Mouse (Mus musculus): Measurements from ENCODE around the gene Pdcd6. TPM values are rescaled to one million over a fixed set of nuclear protein-coding genes. Genes with fewer than 3 reads are reported as not detected.
A peak's percentile ranks its signal among the peaks of the same experiment; 100 is the strongest.

The Pdcd6 gene
- polyA plus RNA-seq (2015; fragmentation: Nextera tagmentation; extraction: Ambion mirVana) = 153 and 164 TPM in 2 replicates

DNA sequence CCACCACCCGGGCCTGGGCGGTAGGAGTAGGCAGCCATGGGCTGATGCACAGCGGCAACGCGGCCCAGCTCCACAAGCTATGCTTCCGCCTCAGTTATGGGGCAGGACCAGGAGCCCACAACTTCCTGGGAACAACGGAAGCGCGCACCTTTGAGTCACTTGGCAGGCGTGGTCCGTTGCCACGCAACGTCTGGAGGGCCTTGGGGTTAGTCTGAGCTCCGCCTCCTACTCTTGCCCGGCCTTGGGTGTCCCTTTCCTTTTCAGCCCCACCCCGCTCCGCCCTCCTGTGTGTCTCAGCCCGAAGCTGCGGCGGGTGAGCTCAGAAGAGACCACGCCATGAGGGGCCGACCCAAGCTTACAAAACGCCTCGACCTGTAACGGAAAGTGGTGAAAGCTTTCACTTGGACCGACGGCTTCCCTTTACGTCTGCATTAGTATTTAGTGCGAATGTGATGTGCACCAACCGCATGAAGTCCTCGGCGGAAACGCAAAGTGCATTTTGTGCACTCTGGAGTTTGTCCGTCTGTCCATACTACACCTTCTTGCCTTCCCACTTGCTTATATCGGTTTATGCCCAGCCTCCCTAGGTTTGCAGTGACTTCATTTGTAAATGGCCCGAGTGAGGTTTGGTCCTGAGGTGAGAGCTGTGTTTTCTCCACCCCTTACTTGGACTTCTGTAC is at the start of gene Pdcd6:
Gene Pdcd6 (minus strand): TSS at position 411 of the 680 bp plus-strand sequence.
- Histone ChIP-seq H3K4me1 (ENCODE audit: control insufficient read depth, insufficient read depth, low read length) (peaks cover 8% of the 10 kb centered on the region), H3K27ac (ENCODE audit: low read length) (peak within 1 kb of the TSS; percentile 78), H3K4me2 (ENCODE audit: low read depth, low read length) (peak within 1 kb of the TSS; percentile 74), H3K36me3 (ENCODE audit: control insufficient read depth, insufficient read depth, low read length) (peaks cover 10% of the 10 kb centered on the region), H3K9ac (ENCODE audit: low read length) (peak within 1 kb of the TSS; percentile 80), H3K27me3 (ENCODE audit: control insufficient read depth, insufficient read depth, low read length) (no peaks in the 10 kb centered on the region), H3K9me3 (replicated peaks; ENCODE audit: control insufficient read depth, low read length) (no peaks in the 10 kb centered on the region), H3K4me3 (replicated peaks; ENCODE audit: low read length) (peak within 1 kb of the TSS; percentile 77)
- peak; percentile 100 for ATAC-seq (ENCODE audit: insufficient read depth, low FRiP score)
- under 1% methylated on average over 36 of the region's 36 CpGs for WGBS

DNA sequence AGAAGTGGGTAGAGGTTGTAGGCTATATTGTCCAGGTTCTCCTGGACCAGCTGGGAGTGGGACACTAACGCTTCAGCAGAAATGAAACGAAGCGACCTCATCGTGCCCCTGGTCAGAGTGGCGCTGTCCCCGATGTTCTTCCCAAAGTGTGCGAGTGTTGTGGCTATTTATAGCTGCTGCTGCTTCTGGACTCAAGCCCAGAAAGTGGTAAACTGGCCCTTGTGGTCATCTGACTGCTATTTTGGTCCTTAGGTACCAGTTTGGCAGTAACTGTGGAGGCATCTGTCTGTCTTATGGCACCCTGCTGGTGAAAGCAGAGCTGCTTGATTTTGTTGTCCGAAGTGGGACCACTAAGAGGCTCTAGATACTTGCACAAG is 46.5 kb upstream of the Pdcd6 start, which contains the start of gene Lrrc14b:
Gene Lrrc14b (minus strand): TSS at position 147 of the 377 bp plus-strand sequence.
- Histone ChIP-seq H3K4me3 (replicated peaks; ENCODE audit: low read length) (no peak within 1 kb of the TSS), H3K27ac (ENCODE audit: low read length) (no peak within 1 kb of the TSS), H3K36me3 (ENCODE audit: control insufficient read depth, insufficient read depth, low read length) (0 out of 2 replicates have a peak, but pooled peaks cover 7% of the 10 kb centered on the region), H3K9me3 (replicated peaks; ENCODE audit: control insufficient read depth, low read length) (no peaks in the 10 kb centered on the region), H3K27me3 (ENCODE audit: control insufficient read depth, insufficient read depth, low read length) (no peaks in the 10 kb centered on the region), H3K4me2 (ENCODE audit: low read depth, low read length) (no peak within 1 kb of the TSS), H3K9ac (ENCODE audit: low read length) (no peak within 1 kb of the TSS), H3K4me1 (ENCODE audit: control insufficient read depth, insufficient read depth, low read length) (no peaks in the 10 kb centered on the region)
- WGBS = 57% methylated on average over 8 of the region's 8 CpGs
- ATAC-seq (ENCODE audit: insufficient read depth, low FRiP score) = no peak

DNA sequence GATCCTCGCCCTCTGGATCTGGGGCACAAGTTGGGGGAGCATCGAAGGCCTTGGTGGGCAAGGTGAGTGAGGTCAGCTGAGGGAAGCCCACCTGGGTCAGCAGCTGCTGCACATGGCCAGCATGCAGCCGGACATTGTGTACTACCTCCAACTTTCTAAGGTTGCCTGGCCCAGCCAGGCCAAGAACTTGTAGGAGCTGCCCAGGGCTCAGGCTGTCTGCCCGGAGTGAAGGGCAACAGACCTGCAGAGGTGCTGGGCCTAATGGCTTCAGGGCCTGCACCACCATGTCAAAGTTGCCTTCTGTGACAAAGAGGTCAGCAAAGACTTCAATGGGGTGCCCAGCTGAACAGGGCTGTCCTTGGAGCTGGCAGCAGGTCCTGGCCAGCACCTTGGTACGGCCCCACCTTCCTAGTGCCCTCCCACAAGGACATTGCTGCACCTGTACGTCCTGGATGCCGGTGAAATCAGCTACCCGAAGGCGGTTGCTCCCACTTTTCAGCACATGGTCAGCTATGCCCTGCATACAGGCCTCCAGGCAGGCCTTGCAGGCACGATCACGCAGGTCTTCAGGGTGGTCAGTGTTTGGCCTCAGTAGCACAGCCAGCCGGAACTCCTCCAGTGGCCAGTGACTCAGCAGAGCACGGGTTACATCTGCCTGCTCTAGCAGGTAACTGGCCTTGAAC is 45.9 kb upstream of the Pdcd6 start:
- 87% methylated on average over 13 of the region's 13 CpGs for WGBS
- H3K27me3 ChIP-seq (ENCODE audit: control insufficient read depth, insufficient read depth, low read length) = no peaks in the 10 kb centered on the region

DNA sequence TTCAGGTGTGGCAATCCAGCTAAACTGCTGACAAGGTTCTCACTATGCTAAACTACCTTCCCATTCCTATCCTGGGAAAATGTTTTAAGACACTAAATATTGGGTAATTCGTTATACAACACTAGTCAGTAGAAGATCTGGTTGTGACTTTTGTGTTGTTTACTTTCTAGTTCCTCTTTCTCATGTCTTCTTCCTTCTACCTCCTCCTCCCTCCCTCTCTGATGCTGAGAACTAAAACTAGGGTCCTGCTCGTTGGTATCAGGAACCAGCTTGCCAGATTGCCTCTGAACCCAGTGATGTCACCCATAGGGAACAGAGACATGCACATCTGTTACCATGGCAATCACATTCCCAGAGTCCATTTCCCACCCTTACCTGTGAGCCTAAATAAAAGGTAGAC is 44.8 kb upstream of the Pdcd6 start:
- ATAC-seq (ENCODE audit: insufficient read depth, low FRiP score) = no peak
- no peak overlapping the region for H3K4me2 ChIP-seq (ENCODE audit: low read depth, low read length)
- H3K27me3 ChIP-seq (ENCODE audit: control insufficient read depth, insufficient read depth, low read length) = no peaks in the 10 kb centered on the region
- no peak overlapping the region for H3K27ac ChIP-seq (ENCODE audit: low read length)
- no peaks in the 10 kb centered on the region for H3K9me3 ChIP-seq (replicated peaks; ENCODE audit: control insufficient read depth, low read length)
- H3K4me1 ChIP-seq (ENCODE audit: control insufficient read depth, insufficient read depth, low read length) = no peaks in the 10 kb centered on the region
- no peak overlapping the region for H3K4me3 ChIP-seq (replicated peaks; ENCODE audit: low read length)
- no peak overlapping the region for H3K9ac ChIP-seq (ENCODE audit: low read length)
- 0 out of 2 replicates have a peak, but pooled peaks cover 7% of the 10 kb centered on the region for H3K36me3 ChIP-seq (ENCODE audit: control insufficient read depth, insufficient read depth, low read length)
- WGBS = 65% methylated on average over 2 of the region's 2 CpGs

More for the DNA sequence above, 45.9 kb upstream of the Pdcd6 start:
- no peak for ATAC-seq (ENCODE audit: insufficient read depth, low FRiP score)
- Histone ChIP-seq H3K27ac (ENCODE audit: low read length) (no peak overlapping the region), H3K36me3 (ENCODE audit: control insufficient read depth, insufficient read depth, low read length) (0 out of 2 replicates have a peak, but pooled peaks cover 7% of the 10 kb centered on the region), H3K4me3 (replicated peaks; ENCODE audit: low read length) (no peak overlapping the region), H3K9me3 (replicated peaks; ENCODE audit: control insufficient read depth, low read length) (no peaks in the 10 kb centered on the region), H3K4me2 (ENCODE audit: low read depth, low read length) (no peak overlapping the region), H3K4me1 (ENCODE audit: control insufficient read depth, insufficient read depth, low read length) (no peaks in the 10 kb centered on the region), H3K9ac (ENCODE audit: low read length) (no peak overlapping the region)

DNA sequence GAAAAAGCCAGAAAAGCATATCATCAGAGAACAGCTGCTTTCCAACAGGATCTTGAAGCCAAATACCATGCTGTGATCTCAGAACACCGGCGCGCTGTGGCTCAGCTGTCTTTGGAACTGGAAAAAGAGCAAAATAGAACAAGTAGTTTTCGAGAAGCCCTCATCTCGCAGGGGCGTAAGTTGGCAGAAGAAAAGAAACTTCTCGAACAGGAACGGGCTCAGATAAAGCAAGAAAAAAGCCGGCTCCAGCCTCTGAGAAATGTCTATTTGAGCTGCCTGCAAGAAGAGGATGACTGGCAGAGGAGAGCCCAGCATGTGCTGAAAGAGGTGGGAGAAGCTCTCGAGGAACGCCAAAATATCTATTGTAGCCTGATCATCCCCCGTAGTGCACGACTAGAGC is 39.1 kb upstream of the Pdcd6 start:
- H3K9me3 ChIP-seq (replicated peaks; ENCODE audit: control insufficient read depth, low read length) = no peaks in the 10 kb centered on the region
- H3K27me3 ChIP-seq (ENCODE audit: control insufficient read depth, insufficient read depth, low read length) = no peaks in the 10 kb centered on the region
- ATAC-seq (ENCODE audit: insufficient read depth, low FRiP score) = no peak
- H3K4me3 ChIP-seq (replicated peaks; ENCODE audit: low read length) = no peak overlapping the region
- peaks cover 19% of the 10 kb centered on the region for H3K36me3 ChIP-seq (ENCODE audit: control insufficient read depth, insufficient read depth, low read length)
- no peaks in the 10 kb centered on the region for H3K4me1 ChIP-seq (ENCODE audit: control insufficient read depth, insufficient read depth, low read length)
- WGBS = 94% methylated on average over 13 of the region's 13 CpGs
- no peak overlapping the region for H3K9ac ChIP-seq (ENCODE audit: low read length)
- no peak overlapping the region for H3K27ac ChIP-seq (ENCODE audit: low read length)
- no peak overlapping the region for H3K4me2 ChIP-seq (ENCODE audit: low read depth, low read length)

DNA sequence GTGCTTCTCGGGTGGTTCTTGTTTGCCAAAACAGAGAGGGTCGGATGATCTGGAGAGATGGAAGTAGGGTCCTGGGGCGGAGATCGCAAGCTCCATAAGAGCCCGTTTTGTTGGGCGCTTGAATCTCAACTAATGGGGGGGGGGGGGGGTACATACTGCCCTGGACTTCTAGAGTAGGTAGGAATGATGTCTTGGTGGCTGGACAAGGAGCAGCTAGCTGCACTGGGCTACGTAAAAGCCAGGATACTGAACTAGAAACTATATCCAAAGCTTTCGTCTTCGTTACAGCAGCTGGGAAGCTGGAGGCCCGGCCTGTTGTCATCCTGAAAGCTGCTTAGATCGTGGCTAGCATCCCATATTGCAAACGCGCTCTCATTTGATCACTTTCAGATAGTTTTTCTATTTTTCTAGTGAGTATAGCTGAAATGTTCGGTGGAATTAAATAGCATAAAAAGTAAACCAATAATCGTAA is 33.1 kb upstream of the Pdcd6 start:
- ATAC-seq (ENCODE audit: insufficient read depth, low FRiP score) = no peak
- peak overlapping the region; percentile 80 for H3K4me2 ChIP-seq (ENCODE audit: low read depth, low read length)

GRCm38 (mm10) chr13:74349566-74350434 is 32.4 kb upstream of the Pdcd6 start, which contains the start of the genes Sdha and Ccdc127:
Sdha (minus strand) TSS chr13:74350280.
Ccdc127 (plus strand) TSS chr13:74350309.
- WGBS = under 1% methylated on average over 57 of the region's 57 CpGs
- peak; percentile 98 for ATAC-seq (ENCODE audit: insufficient read depth, low FRiP score)
- peaks cover 14% of the 10 kb centered on the region for H3K4me1 ChIP-seq (ENCODE audit: control insufficient read depth, insufficient read depth, low read length)
- H3K4me2 ChIP-seq (ENCODE audit: low read depth, low read length) = peak within 1 kb of the TSS; percentile 80
- peak within 1 kb of the TSS; percentile 64 for H3K27ac ChIP-seq (ENCODE audit: low read length)
- peak within 1 kb of the TSS; percentile 90 for H3K9ac ChIP-seq (ENCODE audit: low read length)
- no peaks in the 10 kb centered on the region for H3K27me3 ChIP-seq (ENCODE audit: control insufficient read depth, insufficient read depth, low read length)
- peak within 1 kb of the TSS; percentile 77 for H3K4me3 ChIP-seq (replicated peaks; ENCODE audit: low read length)
- no peaks in the 10 kb centered on the region for H3K9me3 ChIP-seq (replicated peaks; ENCODE audit: control insufficient read depth, low read length)
- peaks cover 5% of the 10 kb centered on the region; the same call in 1 of the 2 replicates for H3K36me3 ChIP-seq (ENCODE audit: control insufficient read depth, insufficient read depth, low read length)

More for the DNA sequence above, 33.1 kb upstream of the Pdcd6 start:
- Histone ChIP-seq H3K27ac (ENCODE audit: low read length) (peak overlapping the region; percentile 12), H3K4me3 (replicated peaks; ENCODE audit: low read length) (peak overlapping the region; percentile 77), H3K36me3 (ENCODE audit: control insufficient read depth, insufficient read depth, low read length) (peaks cover 5% of the 10 kb centered on the region; the same call in 1 of the 2 replicates), H3K9ac (ENCODE audit: low read length) (peak overlapping the region; percentile 90), H3K9me3 (replicated peaks; ENCODE audit: control insufficient read depth, low read length) (no peaks in the 10 kb centered on the region), H3K27me3 (ENCODE audit: control insufficient read depth, insufficient read depth, low read length) (no peaks in the 10 kb centered on the region), H3K4me1 (ENCODE audit: control insufficient read depth, insufficient read depth, low read length) (peaks cover 14% of the 10 kb centered on the region)
- 2% methylated on average over 15 of the region's 15 CpGs for WGBS

GRCm38 (mm10) chr13:74341036-74341435 is 23.7 kb upstream of the Pdcd6 start:
- no peak overlapping the region for H3K4me2 ChIP-seq (ENCODE audit: low read depth, low read length)
- WGBS = 45% methylated on average over 3 of the region's 3 CpGs
- peaks cover 24% of the 10 kb centered on the region for H3K36me3 ChIP-seq (ENCODE audit: control insufficient read depth, insufficient read depth, low read length)
- no peaks in the 10 kb centered on the region for H3K4me1 ChIP-seq (ENCODE audit: control insufficient read depth, insufficient read depth, low read length)
- no peak overlapping the region for H3K27ac ChIP-seq (ENCODE audit: low read length)
- no peak overlapping the region for H3K4me3 ChIP-seq (replicated peaks; ENCODE audit: low read length)
- no peak for ATAC-seq (ENCODE audit: insufficient read depth, low FRiP score)
- no peaks in the 10 kb centered on the region for H3K27me3 ChIP-seq (ENCODE audit: control insufficient read depth, insufficient read depth, low read length)
- H3K9ac ChIP-seq (ENCODE audit: low read length) = no peak overlapping the region
- no peaks in the 10 kb centered on the region for H3K9me3 ChIP-seq (replicated peaks; ENCODE audit: control insufficient read depth, low read length)
